9 mouse cellular contexts compared by ENCODE assay signal in genomic region chr6:28975106-28975505, GRCm38 (mm10).
DNase-seq lines count a peak whose midpoint lies in the region.
"Had no signal": no experiment of that assay in that cellular context is flagged by ENCODE, and none has a peak within 500 bp of the region (broad histone marks: within the 10 kb centered on the region; RNA-seq: fewer than 3 reads in every experiment).

No protein-coding gene starts in this region.

- peak; percentile 63 for DNase-seq in adrenal gland, adult 2 months
- no peak for DNase-seq in adrenal gland, postnatal 4 days (ENCODE audit: low spot score in 2 of 2)
- DNase-seq in layer of hippocampus, adult 18-20 months (ENCODE audit: low spot score in 2 of 2), result peak; percentile 38 to 65
- no peak for DNase-seq in layer of hippocampus, adult 9-10 months (ENCODE audit: low spot score)
- DNase-seq in cerebellum, adult 8-10 months, result peak; percentile 96
- DNase-seq in layer of hippocampus, postnatal 10 days (ENCODE audit: low spot score in 2 of 2), result peak; percentile 38 to 65
- DNase-seq in thymus, postnatal 0 days (ENCODE audit: low spot score), result no peak
- no peak for DNase-seq in lung, postnatal 4 days
- DNase-seq: liver, embryonic 13.5 days had no signal

Comparison
In these comparisons a context has a peak if more than half of its experiments do, and no peak if none do; other contexts are left out.
1. DNase-seq: peak in adrenal gland, adult 2 months (single experiment), layer of hippocampus, adult 18-20 months (2 of 2), cerebellum, adult 8-10 months (single experiment) and layer of hippocampus, postnatal 10 days (2 of 2); none in adrenal gland, postnatal 4 days (0 of 2), layer of hippocampus, adult 9-10 months (single experiment), thymus, postnatal 0 days (single experiment) and lung, postnatal 4 days (0 of 2).